Mouse (Mus musculus): ENCODE data around the gene Otulinl. TPM values are rescaled to one million over a fixed set of nuclear protein-coding genes. Genes with fewer than 3 reads are reported as not detected.
A peak's percentile ranks its signal among the peaks of the same experiment; 100 is the strongest.

The Otulinl gene
- total and polyA plus RNA-seq, 3 experiments: 0.84 to 2.5 (median 1.7) TPM

GRCm38 (mm10) chr15:27655015-27655414, 26.4 kb downstream of the Otulinl start:
- in situ Hi-C loops (cut with MboI; ENCODE audit: low pct_ligation_motif_present, low pct_unique_long_range_greater_than_20kb, low sequenced_read_pairs) (no loop called here), dilution Hi-C loops (cut with MboI; ENCODE audit: extremely low pct_ligation_motif_present, extremely low pct_unique_long_range_greater_than_20kb, low sequenced_read_pairs) (no loop called here)
- Histone ChIP-seq H3K4me2 (ENCODE audit: insufficient read depth, low read depth, poor library complexity, severe bottlenecking) (no peak overlapping the region), H3K27me3 (replicated peaks) (no peaks in the 10 kb centered on the region), H3K9me3 (replicated peaks; ENCODE audit: low read length) (peaks cover 5% of the 10 kb centered on the region), H3K9ac (ENCODE audit: insufficient read depth, low read depth) (no peak overlapping the region), H3K4me1 (ENCODE audit: control insufficient read depth in 1 of 2, insufficient read depth in 2 of 2) (0 out of 4 replicates have a peak, but pooled peaks cover 0 to 6% of the 10 kb centered on the region in 2 experiments), H3K27ac (ENCODE audit: insufficient read depth, low read depth) (no peak overlapping the region), H3K4me3 (replicated peaks in 1 of 3; ENCODE audit: low read depth in 2 of 3, low read length in 2 of 3, poor library complexity in 1 of 3) (no peak overlapping the region), H3K36me3 (replicated peaks in 1 of 2; ENCODE audit: control insufficient read depth in 1 of 2, insufficient read depth in 1 of 2, low read length in 1 of 2) (peaks cover 0 to 5% of the 10 kb centered on the region in 2 experiments), H3K79me2 (replicated peaks; ENCODE audit: control insufficient read depth, extremely low read depth, insufficient read depth, poor library complexity, severe bottlenecking) (no peaks in the 10 kb centered on the region)
- peak; percentile 38 for DNase-seq (ENCODE audit: extremely low read depth)
- peak; percentile 49; the same call in 1 of the 2 replicates for TF ChIP-seq MXI1 (IDR thresholded peaks at IDR 0.05; ENCODE audit: low read depth, low read length)
- TF ChIP-seq ETS1 (conservative IDR thresholded peaks at IDR 0.05; ENCODE audit: low read depth, low read length): no peak

DNA sequence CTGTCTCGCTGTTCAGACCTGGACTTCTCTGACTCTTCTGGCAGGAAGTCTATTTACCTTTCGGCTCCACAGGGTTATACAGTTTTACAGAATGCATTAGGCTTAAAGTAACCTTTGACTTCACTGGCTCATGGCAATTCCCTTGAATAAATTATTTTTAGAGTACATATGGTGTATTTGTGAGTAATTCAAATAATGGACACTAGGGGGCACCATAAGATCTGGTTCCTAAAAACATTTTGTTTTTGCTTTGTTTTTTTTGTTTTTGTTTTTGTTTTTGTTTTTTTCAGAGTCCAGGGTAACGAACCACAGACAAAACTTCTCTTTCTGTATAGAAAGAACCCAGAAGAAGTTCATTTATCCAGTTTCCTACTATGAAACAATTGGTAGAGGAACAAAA, 33.7 kb downstream of the Otulinl start:
- TF ChIP-seq BHLHE40 (IDR thresholded peaks at IDR 0.05; ENCODE audit: low read depth, low read length) (no peak), SMC3 (IDR thresholded peaks at IDR 0.05; ENCODE audit: low read depth, low read length) (peak; percentile 33; the same call in 1 of the 2 replicates), NRF1 (IDR thresholded peaks at IDR 0.05; ENCODE audit: low read depth, low read length) (no peak), PAX5 (IDR thresholded peaks at IDR 0.05; ENCODE audit: low read length) (no peak), JUN (IDR thresholded peaks at IDR 0.05; ENCODE audit: insufficient read depth, low read depth, low read length) (no peak), TBP (conservative IDR thresholded peaks at IDR 0.05; ENCODE audit: low read depth, low read length) (no peak), CTCF (conservative IDR thresholded peaks at IDR 0.05 in 1 of 2, IDR thresholded peaks at IDR 0.05 in 1 of 2; ENCODE audit: low read depth in 2 of 2, low read length in 2 of 2) (peak; percentile 20 to 70; a peak in 3 of 4 replicates), POLR2A (IDR thresholded peaks at IDR 0.05; ENCODE audit: low read depth, low read length) (no peak), HCFC1 (IDR thresholded peaks at IDR 0.05; ENCODE audit: low read depth, low read length) (no peak), RAD21 (IDR thresholded peaks at IDR 0.05; ENCODE audit: low read depth, low read length) (peak; percentile 74), TCF12 (IDR thresholded peaks at IDR 0.05; ENCODE audit: low read depth, low read length) (no peak), CHD2 (IDR thresholded peaks at IDR 0.05; ENCODE audit: low read length) (no peak), USF1 (IDR thresholded peaks at IDR 0.05; ENCODE audit: low read depth, low read length) (no peak), SIN3A (IDR thresholded peaks at IDR 0.05; ENCODE audit: low read length) (no peak), GABPA (IDR thresholded peaks at IDR 0.05; ENCODE audit: insufficient replicate concordance, low read depth, low read length) (no peak), ZNF384 (IDR thresholded peaks at IDR 0.05; ENCODE audit: low read depth, low read length) (0 out of 2 replicates have a peak, but pooled peaks have one; percentile 34), USF2 (conservative IDR thresholded peaks at IDR 0.05; ENCODE audit: low read depth, low read length) (no peak), UBTF (IDR thresholded peaks at IDR 0.05; ENCODE audit: low read depth, low read length) (no peak), POLR2AphosphoS2 (IDR thresholded peaks at IDR 0.05; ENCODE audit: low read depth, low read length) (no peak), MEF2A (IDR thresholded peaks at IDR 0.05; ENCODE audit: borderline replicate concordance, low read depth, low read length) (no peak), MAFK (IDR thresholded peaks at IDR 0.05; ENCODE audit: insufficient replicate concordance, low read length) (no peak), NELFE (IDR thresholded peaks at IDR 0.05; ENCODE audit: low read depth, low read length) (no peak), ZMIZ1 (IDR thresholded peaks at IDR 0.05; ENCODE audit: low read depth, low read length) (no peak)
- no peaks in the 10 kb centered on the region for H3K36me3 ChIP-seq (replicated peaks in 1 of 2; ENCODE audit: control insufficient read depth in 1 of 2, insufficient read depth in 1 of 2, low read length in 1 of 2)
- no peaks in the 10 kb centered on the region for H3K4me1 ChIP-seq (ENCODE audit: control insufficient read depth in 1 of 2, insufficient read depth in 2 of 2)
- H3K9me3 ChIP-seq (replicated peaks; ENCODE audit: low read length): peaks cover 2% of the 10 kb centered on the region
- no peak for DNase-seq (ENCODE audit: extremely low read depth)
- no peak overlapping the region for H3K4me3 ChIP-seq (replicated peaks in 1 of 3; ENCODE audit: low read depth in 2 of 3, low read length in 2 of 3, poor library complexity in 1 of 3)
- H3K9ac ChIP-seq (ENCODE audit: insufficient read depth, low read depth): no peak overlapping the region
- in situ Hi-C loops (cut with MboI; ENCODE audit: low pct_ligation_motif_present, low pct_unique_long_range_greater_than_20kb, low sequenced_read_pairs) (loop anchor here (10.0 kb wide), 1 partner anchor 197 kb away; no protein-coding TSS in a partner anchor), dilution Hi-C loops (cut with MboI; ENCODE audit: extremely low pct_ligation_motif_present, extremely low pct_unique_long_range_greater_than_20kb, low sequenced_read_pairs) (no loop called here)
- H3K4me2 ChIP-seq (ENCODE audit: insufficient read depth, low read depth, poor library complexity, severe bottlenecking): no peak overlapping the region
- no peaks in the 10 kb centered on the region for H3K27me3 ChIP-seq (replicated peaks)
- no peak overlapping the region for H3K27ac ChIP-seq (ENCODE audit: insufficient read depth, low read depth)
- no peaks in the 10 kb centered on the region for H3K79me2 ChIP-seq (replicated peaks; ENCODE audit: control insufficient read depth, extremely low read depth, insufficient read depth, poor library complexity, severe bottlenecking)
